Mouse (Mus musculus): ENCODE results near the gene Hecw2. TPM values are rescaled to one million over a fixed set of nuclear protein-coding genes. Genes with fewer than 3 reads are reported as not detected.
A peak's percentile ranks its signal among the peaks of the same experiment; 100 is the strongest.

Hecw2 gene
- polyA plus RNA-seq, 1 experiment from 2014 or later = 7.2 TPM

- Histone ChIP-seq H3K36me3 (no peaks in the 10 kb centered on the region), H3K9ac (no peak overlapping the region), H3K4me3 (no peak overlapping the region), H3K27ac (no peak overlapping the region), H3K9me3 (no peaks in the 10 kb centered on the region), H3K4me2 (no peak overlapping the region), H3K27me3 (no peaks in the 10 kb centered on the region), H3K4me1 (replicated peaks) (no peaks in the 10 kb centered on the region)
- no peak for ATAC-seq (ENCODE audit: low FRiP score)
- 94% methylated on average over 3 of the region's 3 CpGs for WGBS
Measured at GRCm38 (mm10) chr1:54106756-54107155, 88.2 kb downstream of the Hecw2 start.

- Histone ChIP-seq H3K27ac (no peak overlapping the region), H3K4me3 (no peak overlapping the region), H3K4me2 (no peak overlapping the region), H3K36me3 (no peaks in the 10 kb centered on the region), H3K9ac (no peak overlapping the region), H3K9me3 (no peaks in the 10 kb centered on the region), H3K4me1 (replicated peaks) (no peaks in the 10 kb centered on the region), H3K27me3 (no peaks in the 10 kb centered on the region)
- WGBS = 91% methylated on average over 3 of the region's 3 CpGs
- no peak for ATAC-seq (ENCODE audit: low FRiP score)
Measured at GRCm38 (mm10) chr1:54079708-54080107, 115.3 kb downstream of the Hecw2 start.

GRCm38 (mm10) chr1:54074456-54074855, 120.5 kb downstream of the Hecw2 start:
- no peak overlapping the region for H3K4me2 ChIP-seq
- no peaks in the 10 kb centered on the region for H3K27me3 ChIP-seq
- no peak overlapping the region for H3K9ac ChIP-seq
- no peaks in the 10 kb centered on the region for H3K36me3 ChIP-seq
- no peak overlapping the region for H3K4me3 ChIP-seq
- H3K4me1 ChIP-seq (replicated peaks) = no peaks in the 10 kb centered on the region
- 69% methylated on average over 1 of the region's 1 CpGs for WGBS
- no peak for ATAC-seq (ENCODE audit: low FRiP score)
- no peaks in the 10 kb centered on the region for H3K9me3 ChIP-seq
- no peak overlapping the region for H3K27ac ChIP-seq

- no peak overlapping the region for H3K4me2 ChIP-seq
- H3K4me1 ChIP-seq (replicated peaks) = no peaks in the 10 kb centered on the region
- ATAC-seq (ENCODE audit: low FRiP score) = no peak
- H3K4me3 ChIP-seq = no peak overlapping the region
- no peaks in the 10 kb centered on the region for H3K27me3 ChIP-seq
- H3K9me3 ChIP-seq = no peaks in the 10 kb centered on the region
- no peaks in the 10 kb centered on the region for H3K36me3 ChIP-seq
- H3K9ac ChIP-seq = no peak overlapping the region
- H3K27ac ChIP-seq = no peak overlapping the region
- 79% methylated on average over 2 of the region's 2 CpGs for WGBS
Measured at GRCm38 (mm10) chr1:54070121-54070520, 124.8 kb downstream of the Hecw2 start.

- no peak overlapping the region for H3K4me2 ChIP-seq
- H3K36me3 ChIP-seq = no peaks in the 10 kb centered on the region
- no peak for ATAC-seq (ENCODE audit: low FRiP score)
- H3K9me3 ChIP-seq = no peaks in the 10 kb centered on the region
- no peaks in the 10 kb centered on the region for H3K27me3 ChIP-seq
- H3K9ac ChIP-seq = no peak overlapping the region
- H3K27ac ChIP-seq = no peak overlapping the region
- WGBS = 68% methylated on average over 1 of the region's 1 CpGs
- no peaks in the 10 kb centered on the region for H3K4me1 ChIP-seq (replicated peaks)
- no peak overlapping the region for H3K4me3 ChIP-seq
Measured at GRCm38 (mm10) chr1:54068248-54068647, 126.7 kb downstream of the Hecw2 start.

- Histone ChIP-seq H3K4me3 (no peak overlapping the region), H3K9ac (no peak overlapping the region), H3K4me1 (replicated peaks) (no peaks in the 10 kb centered on the region), H3K4me2 (no peak overlapping the region), H3K36me3 (no peaks in the 10 kb centered on the region), H3K9me3 (no peaks in the 10 kb centered on the region), H3K27ac (no peak overlapping the region), H3K27me3 (no peaks in the 10 kb centered on the region)
- no peak for ATAC-seq (ENCODE audit: low FRiP score)
- WGBS = 71% methylated on average over 1 of the region's 1 CpGs
Measured at GRCm38 (mm10) chr1:54065434-54065833, 129.5 kb downstream of the Hecw2 start.

GRCm38 (mm10) chr1:54061078-54061477, 133.9 kb downstream of the Hecw2 start:
- Histone ChIP-seq H3K4me3 (no peak overlapping the region), H3K36me3 (no peaks in the 10 kb centered on the region), H3K27ac (no peak overlapping the region), H3K9me3 (no peaks in the 10 kb centered on the region), H3K9ac (no peak overlapping the region), H3K4me2 (no peak overlapping the region), H3K27me3 (no peaks in the 10 kb centered on the region), H3K4me1 (replicated peaks) (no peaks in the 10 kb centered on the region)
- WGBS = 94% methylated on average over 2 of the region's 2 CpGs
- no peak for ATAC-seq (ENCODE audit: low FRiP score)

- H3K27me3 ChIP-seq = no peaks in the 10 kb centered on the region
- H3K9ac ChIP-seq = no peak overlapping the region
- H3K4me2 ChIP-seq = no peak overlapping the region
- no peaks in the 10 kb centered on the region for H3K9me3 ChIP-seq
- 80% methylated on average over 1 of the region's 1 CpGs for WGBS
- no peaks in the 10 kb centered on the region for H3K36me3 ChIP-seq
- no peak overlapping the region for H3K27ac ChIP-seq
- no peak for ATAC-seq (ENCODE audit: low FRiP score)
- H3K4me1 ChIP-seq (replicated peaks) = no peaks in the 10 kb centered on the region
- no peak overlapping the region for H3K4me3 ChIP-seq
Measured at GRCm38 (mm10) chr1:54059731-54060130, 135.2 kb downstream of the Hecw2 start.

- no peak for ATAC-seq (ENCODE audit: low FRiP score)
- Histone ChIP-seq H3K36me3 (no peaks in the 10 kb centered on the region), H3K4me1 (replicated peaks) (no peaks in the 10 kb centered on the region), H3K4me3 (no peak overlapping the region), H3K4me2 (no peak overlapping the region), H3K27me3 (no peaks in the 10 kb centered on the region), H3K9me3 (no peaks in the 10 kb centered on the region), H3K27ac (no peak overlapping the region), H3K9ac (no peak overlapping the region)
Measured at GRCm38 (mm10) chr1:54052771-54053170, 142.2 kb downstream of the Hecw2 start.

GRCm38 (mm10) chr1:54046923-54047322, 148.0 kb downstream of the Hecw2 start:
- Histone ChIP-seq H3K27me3 (no peaks in the 10 kb centered on the region), H3K9ac (no peak overlapping the region), H3K27ac (no peak overlapping the region), H3K4me1 (replicated peaks) (no peaks in the 10 kb centered on the region), H3K9me3 (no peaks in the 10 kb centered on the region), H3K4me2 (no peak overlapping the region), H3K36me3 (no peaks in the 10 kb centered on the region), H3K4me3 (no peak overlapping the region)
- WGBS = 65% methylated on average over 1 of the region's 1 CpGs
- ATAC-seq (ENCODE audit: low FRiP score) = no peak

GRCm38 (mm10) chr1:54039062-54039461, 155.9 kb downstream of the Hecw2 start:
- no peaks in the 10 kb centered on the region for H3K4me1 ChIP-seq (replicated peaks)
- no peaks in the 10 kb centered on the region for H3K27me3 ChIP-seq
- WGBS = 47% methylated on average over 2 of the region's 2 CpGs
- no peak overlapping the region for H3K4me2 ChIP-seq
- H3K9me3 ChIP-seq = no peaks in the 10 kb centered on the region
- no peak overlapping the region for H3K9ac ChIP-seq
- no peak overlapping the region for H3K27ac ChIP-seq
- H3K4me3 ChIP-seq = no peak overlapping the region
- no peaks in the 10 kb centered on the region for H3K36me3 ChIP-seq
- ATAC-seq (ENCODE audit: low FRiP score) = peak; percentile 63; the same call in 1 of the 2 replicates

- H3K27me3 ChIP-seq = no peaks in the 10 kb centered on the region
- WGBS = 83% methylated on average over 2 of the region's 2 CpGs
- no peak overlapping the region for H3K4me3 ChIP-seq
- no peak overlapping the region for H3K27ac ChIP-seq
- H3K9ac ChIP-seq = no peak overlapping the region
- H3K4me2 ChIP-seq = no peak overlapping the region
- H3K36me3 ChIP-seq = no peaks in the 10 kb centered on the region
- no peak for ATAC-seq (ENCODE audit: low FRiP score)
- peaks cover 6% of the 10 kb centered on the region; the same call in 1 of the 2 replicates for H3K4me1 ChIP-seq (replicated peaks)
- H3K9me3 ChIP-seq = no peaks in the 10 kb centered on the region
Measured at GRCm38 (mm10) chr1:54017686-54018085, 177.3 kb downstream of the Hecw2 start.

GRCm38 (mm10) chr1:54015739-54016138, 179.2 kb downstream of the Hecw2 start:
- Histone ChIP-seq H3K4me2 (no peak overlapping the region), H3K36me3 (no peaks in the 10 kb centered on the region), H3K27me3 (no peaks in the 10 kb centered on the region), H3K4me1 (replicated peaks) (peaks cover 6% of the 10 kb centered on the region; the same call in 1 of the 2 replicates), H3K9ac (no peak overlapping the region), H3K27ac (no peak overlapping the region), H3K9me3 (no peaks in the 10 kb centered on the region), H3K4me3 (no peak overlapping the region)
- WGBS = 74% methylated on average over 4 of the region's 4 CpGs
- no peak for ATAC-seq (ENCODE audit: low FRiP score)

GRCm38 (mm10) chr1:54012414-54012813, 182.6 kb downstream of the Hecw2 start:
- no peak overlapping the region for H3K4me3 ChIP-seq
- no peak overlapping the region for H3K9ac ChIP-seq
- no peaks in the 10 kb centered on the region for H3K27me3 ChIP-seq
- H3K27ac ChIP-seq = no peak overlapping the region
- no peak for ATAC-seq (ENCODE audit: low FRiP score)
- H3K36me3 ChIP-seq = no peaks in the 10 kb centered on the region
- 61% methylated on average over 3 of the region's 3 CpGs for WGBS
- no peak overlapping the region for H3K4me2 ChIP-seq
- H3K9me3 ChIP-seq = no peaks in the 10 kb centered on the region
- peaks cover 6% of the 10 kb centered on the region; the same call in 1 of the 2 replicates for H3K4me1 ChIP-seq (replicated peaks)

All from hindbrain, embryonic 13.5 days (tissue).